Mouse (Mus musculus) forebrain, embryonic 11.5 days (tissue): ENCODE results near the gene Ikzf2. TPM values are rescaled to one million over a fixed set of nuclear protein-coding genes. Genes with fewer than 3 reads are reported as not detected.

Source experiments
- ATAC-seq: fragments of 200-750 bp; cut with Nextera tagmentation; replicated peaks from 2 replicates; pipeline ENCODE4 v1.8.0; 2017; ENCODE audit warnings: moderate TSS enrichment; ENCODE audit not compliant: low FRiP score
- DNase-seq: peaks from one replicate; pipeline ENCODE4 v3.0.0-alpha.2; 2017; ENCODE audit warnings: low spot score
- H3K27ac ChIP-seq: fragments of 300-500 bp; sonication (generic); 2 replicates; pipeline ENCODE4 v1.5.1; 2014; ENCODE audit warnings: low read depth, low read length
- H3K27me3 ChIP-seq: fragments of 300-500 bp; sonication (generic); 2 replicates; pipeline ENCODE4 v1.6.1; 2014; ENCODE audit warnings: mild to moderate bottlenecking, low read length, mixed read lengths; ENCODE audit not compliant: control insufficient read depth, insufficient read depth
- H3K36me3 ChIP-seq: fragments of 300-500 bp; sonication (generic); 2 replicates; pipeline ENCODE4 v1.6.1; 2014; ENCODE audit warnings: mild to moderate bottlenecking, low read length, moderate library complexity, mixed read lengths; ENCODE audit not compliant: control insufficient read depth, insufficient read depth
- H3K4me1 ChIP-seq: fragments of 300-500 bp; sonication (generic); replicated peaks from 2 replicates; pipeline ENCODE4 v1.6.1; 2014; ENCODE audit warnings: low read length, mixed read lengths; ENCODE audit not compliant: control insufficient read depth, insufficient read depth
- H3K4me2 ChIP-seq: fragments of 300-500 bp; sonication (generic); 2 replicates; pipeline ENCODE4 v1.6.1; 2014; ENCODE audit warnings: low read depth, mild to moderate bottlenecking, low read length, moderate library complexity, mixed read lengths; ENCODE audit not compliant: severe bottlenecking
- H3K4me3 ChIP-seq: fragments of 300-500 bp; sonication (generic); 2 replicates; pipeline ENCODE4 v1.5.1; 2014; ENCODE audit warnings: low read depth, low read length
- H3K9ac ChIP-seq: fragments of 300-500 bp; sonication (generic); 2 replicates; pipeline ENCODE4 v1.6.1; 2014; ENCODE audit warnings: low read length
- H3K9me3 ChIP-seq: fragments of 300-500 bp; sonication (generic); 2 replicates; pipeline ENCODE4 v1.6.1; 2016; ENCODE audit warnings: low read length, mixed read lengths; ENCODE audit not compliant: control insufficient read depth
- WGBS: fragments of 180-500 bp; shearing (Covaris S2); extraction: QIAGEN DNeasy Blood & Tissue Kit; methylation state at CpG from one replicate; pipeline ENCODE4 v1.1.7; 2014; 5-methylcytosine and 5-hydroxymethylcytosine counted together
- polyA plus RNA-seq: library from polyadenylated mRNA; unstranded; fragments of >200 nt; fragmentation: Nextera tagmentation; extraction: Ambion mirVana; gene quantifications from 2 replicates; pipeline ENCODE4 v1.2.1, GENCODE M21; 2014

Ikzf2 gene
- polyA plus RNA-seq, 1 experiment from 2014 or later, result 6.2 TPM

DNA sequence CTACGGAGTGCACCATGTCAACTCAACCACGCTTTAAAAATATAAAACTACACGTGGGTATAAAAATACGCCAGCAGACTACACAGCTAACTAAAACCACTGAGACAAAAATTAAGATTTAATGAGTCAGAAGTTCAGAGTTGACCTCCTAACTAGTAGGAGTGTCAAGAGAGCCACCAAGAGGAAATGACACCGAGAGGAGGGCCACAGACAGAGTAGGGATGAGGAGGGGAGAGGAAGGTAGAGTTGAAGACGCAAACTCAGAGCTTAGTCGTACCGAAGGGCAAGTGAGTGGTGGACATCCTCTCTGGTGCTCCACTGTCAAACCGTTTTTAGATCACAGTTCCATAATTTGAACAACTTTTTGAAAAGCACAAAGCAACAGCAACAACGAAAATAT is 154.0 kb downstream of the Ikzf2 start:
- 94% methylated on average over 10 of the region's 10 CpGs for WGBS
- DNase-seq (no peak), ATAC-seq (no peak)
- no peaks in the 10 kb centered on the region for H3K9me3 ChIP-seq
- no peaks in the 10 kb centered on the region for H3K36me3 ChIP-seq
- H3K9ac ChIP-seq, result no peak overlapping the region
- H3K4me1 ChIP-seq, result no peaks in the 10 kb centered on the region
- H3K27me3 ChIP-seq, result no peaks in the 10 kb centered on the region
- H3K4me2 ChIP-seq, result no peak overlapping the region
- no peak overlapping the region for H3K4me3 ChIP-seq
- H3K27ac ChIP-seq, result no peak overlapping the region

DNA sequence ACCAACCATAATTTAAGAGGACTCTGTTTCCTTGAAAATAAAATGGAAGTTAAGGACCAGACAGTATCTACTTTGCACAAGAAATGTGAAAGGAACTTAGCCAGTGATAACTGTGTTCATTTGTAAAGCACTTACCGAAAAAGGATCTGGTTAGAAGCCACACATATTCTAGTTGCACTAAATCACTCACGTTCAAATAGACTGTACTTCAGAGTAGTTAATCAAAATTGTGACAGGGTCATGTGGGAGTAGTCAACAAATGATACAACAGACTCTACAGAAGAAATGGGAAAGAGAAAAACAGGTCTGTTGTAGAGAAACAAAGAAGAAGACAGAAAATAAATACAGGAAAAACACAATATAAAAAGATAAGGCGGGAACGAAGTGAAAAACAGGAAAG is 158.3 kb downstream of the Ikzf2 start:
- Histone ChIP-seq H3K9me3 (no peaks in the 10 kb centered on the region), H3K27ac (no peak overlapping the region), H3K4me3 (no peak overlapping the region), H3K27me3 (no peaks in the 10 kb centered on the region), H3K36me3 (no peaks in the 10 kb centered on the region), H3K9ac (no peak overlapping the region), H3K4me1 (no peaks in the 10 kb centered on the region), H3K4me2 (no peak overlapping the region)
- DNase-seq (no peak), ATAC-seq (no peak)
- WGBS, result 89% methylated on average over 4 of the region's 4 CpGs

DNA sequence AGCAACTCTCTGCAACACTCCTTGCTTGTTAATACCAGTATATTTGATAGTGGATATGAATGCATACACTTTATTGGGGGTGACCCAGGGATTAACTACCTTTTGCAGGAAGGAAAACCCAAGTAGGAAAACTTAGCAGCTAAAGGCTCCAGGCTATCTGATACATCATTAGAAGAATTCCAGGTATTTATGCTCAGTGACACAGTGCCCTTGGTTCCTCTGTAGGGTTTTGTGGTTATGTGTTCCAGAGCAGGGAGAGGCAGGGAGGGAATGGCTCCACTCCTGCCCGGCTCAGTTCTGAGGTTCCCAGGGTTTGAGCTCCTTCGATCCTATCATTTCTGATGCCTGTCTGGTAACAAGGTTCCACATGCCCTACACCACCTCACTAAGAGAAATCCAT is 165.4 kb downstream of the Ikzf2 start:
- no peaks in the 10 kb centered on the region for H3K27me3 ChIP-seq
- ATAC-seq (no peak), DNase-seq (no peak)
- H3K4me3 ChIP-seq, result no peak overlapping the region
- no peaks in the 10 kb centered on the region for H3K9me3 ChIP-seq
- no peaks in the 10 kb centered on the region for H3K36me3 ChIP-seq
- no peak overlapping the region for H3K9ac ChIP-seq
- WGBS, result 100% methylated on average over 2 of the region's 2 CpGs
- no peak overlapping the region for H3K27ac ChIP-seq
- H3K4me1 ChIP-seq, result no peaks in the 10 kb centered on the region
- H3K4me2 ChIP-seq, result no peak overlapping the region

DNA sequence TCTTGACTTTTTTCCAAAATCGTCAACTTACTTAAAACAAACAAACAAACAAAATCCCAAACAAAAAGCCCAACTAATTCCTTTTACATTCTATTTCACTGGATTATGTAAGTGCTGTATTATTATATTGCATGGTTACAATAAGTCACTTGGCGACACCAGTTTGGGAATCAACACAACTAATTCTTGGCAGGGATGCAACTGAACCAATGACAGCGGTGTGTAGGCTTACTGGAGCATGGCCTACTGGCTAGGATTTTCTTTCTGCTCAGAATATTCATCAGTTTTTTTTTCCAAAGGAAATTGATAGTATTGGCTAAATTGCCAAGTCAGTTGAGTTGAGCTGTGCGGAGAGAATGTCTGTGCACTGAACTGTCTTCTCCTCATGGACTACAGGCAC is 167.7 kb downstream of the Ikzf2 start:
- Histone ChIP-seq H3K4me2 (no peak overlapping the region), H3K9me3 (no peaks in the 10 kb centered on the region), H3K27ac (no peak overlapping the region), H3K27me3 (no peaks in the 10 kb centered on the region), H3K4me1 (no peaks in the 10 kb centered on the region), H3K9ac (no peak overlapping the region), H3K4me3 (no peak overlapping the region), H3K36me3 (no peaks in the 10 kb centered on the region)
- ATAC-seq, result no peak
- no peak for DNase-seq
- 96% methylated on average over 4 of the region's 4 CpGs for WGBS

DNA sequence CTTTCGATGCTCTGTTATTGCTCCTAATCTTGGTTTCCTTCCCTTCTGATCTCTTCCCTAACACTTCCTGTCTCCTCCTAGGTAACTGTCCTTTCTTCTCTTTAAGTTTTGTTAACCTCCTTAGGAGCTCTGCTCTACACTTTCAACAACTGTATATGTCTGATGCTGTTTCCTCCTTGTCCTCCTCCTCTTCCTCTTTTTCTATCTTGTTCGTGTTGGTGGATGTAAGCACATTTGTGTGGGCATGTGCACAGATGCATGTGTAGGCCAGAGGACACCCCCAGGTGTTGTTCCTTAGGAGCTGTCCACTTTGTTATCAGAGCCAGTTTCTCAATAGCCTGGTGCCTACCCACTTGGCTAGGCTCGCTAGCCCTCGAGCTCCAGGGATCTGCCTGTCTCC is 169.0 kb downstream of the Ikzf2 start:
- H3K27me3 ChIP-seq, result no peaks in the 10 kb centered on the region
- H3K4me2 ChIP-seq, result no peak overlapping the region
- no peaks in the 10 kb centered on the region for H3K36me3 ChIP-seq
- H3K4me1 ChIP-seq, result no peaks in the 10 kb centered on the region
- 91% methylated on average over 4 of the region's 4 CpGs for WGBS
- H3K9me3 ChIP-seq, result no peaks in the 10 kb centered on the region
- no peak overlapping the region for H3K27ac ChIP-seq
- no peak overlapping the region for H3K4me3 ChIP-seq
- no peak for ATAC-seq
- no peak overlapping the region for H3K9ac ChIP-seq
- no peak for DNase-seq

DNA sequence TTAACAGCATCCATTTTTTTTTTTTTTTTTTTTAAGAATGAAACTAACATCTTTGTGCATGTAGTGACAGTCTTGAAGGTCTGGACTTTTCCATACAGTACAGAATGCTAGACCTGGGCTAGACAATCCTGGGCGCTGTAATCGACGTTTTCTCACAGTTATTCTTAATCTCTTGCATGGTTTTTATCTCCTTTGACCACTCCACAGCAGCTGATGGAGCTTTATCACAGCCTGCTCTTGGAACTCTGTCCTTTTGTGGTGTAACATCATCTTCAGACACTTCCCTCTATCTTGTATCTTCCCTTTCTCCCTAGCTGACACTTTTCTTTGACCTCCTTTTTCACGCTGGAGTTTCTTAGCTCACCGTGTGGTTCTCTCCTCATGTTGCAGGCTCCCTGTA is 170.9 kb downstream of the Ikzf2 start:
- no peaks in the 10 kb centered on the region for H3K36me3 ChIP-seq
- no peak overlapping the region for H3K27ac ChIP-seq
- no peaks in the 10 kb centered on the region for H3K4me1 ChIP-seq
- H3K27me3 ChIP-seq, result no peaks in the 10 kb centered on the region
- H3K9me3 ChIP-seq, result no peaks in the 10 kb centered on the region
- H3K4me3 ChIP-seq, result no peak overlapping the region
- H3K4me2 ChIP-seq, result no peak overlapping the region
- H3K9ac ChIP-seq, result no peak overlapping the region
- 81% methylated on average over 5 of the region's 5 CpGs for WGBS
- DNase-seq (no peak), ATAC-seq (no peak)

DNA sequence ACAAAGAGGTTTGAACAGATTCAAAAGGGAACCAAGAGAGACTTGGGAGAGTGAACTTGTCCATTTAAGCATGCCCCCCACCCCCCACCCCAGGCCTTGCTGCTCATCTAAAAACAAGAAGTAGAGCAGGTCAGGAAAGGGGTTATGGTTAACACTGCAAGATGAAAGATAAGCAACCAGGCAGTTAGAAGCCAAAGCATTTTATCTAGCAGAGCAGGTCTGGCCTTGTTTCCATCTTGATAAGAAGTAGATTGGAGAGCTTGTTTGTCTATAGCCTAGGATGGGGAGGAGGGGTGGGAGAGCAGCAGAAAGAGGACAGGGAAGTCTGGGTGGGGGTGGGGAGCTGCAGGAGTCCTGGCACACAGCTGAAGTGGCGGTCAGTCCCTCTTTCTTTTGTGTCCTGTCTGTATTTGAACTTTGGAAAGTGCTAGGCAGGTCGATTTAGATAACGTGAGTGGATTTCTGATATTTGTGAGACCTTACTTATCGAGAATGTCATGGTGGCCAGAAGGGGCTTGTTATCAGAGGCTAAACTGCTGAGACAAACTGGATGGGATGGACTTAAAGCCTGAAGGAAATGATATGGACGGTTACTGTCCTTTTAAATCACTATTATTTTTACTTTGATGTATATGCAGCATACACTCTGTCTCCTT is 173.3 kb downstream of the Ikzf2 start:
- DNase-seq (no peak), ATAC-seq (no peak)
- 50% methylated on average over 5 of the region's 5 CpGs for WGBS

DNA sequence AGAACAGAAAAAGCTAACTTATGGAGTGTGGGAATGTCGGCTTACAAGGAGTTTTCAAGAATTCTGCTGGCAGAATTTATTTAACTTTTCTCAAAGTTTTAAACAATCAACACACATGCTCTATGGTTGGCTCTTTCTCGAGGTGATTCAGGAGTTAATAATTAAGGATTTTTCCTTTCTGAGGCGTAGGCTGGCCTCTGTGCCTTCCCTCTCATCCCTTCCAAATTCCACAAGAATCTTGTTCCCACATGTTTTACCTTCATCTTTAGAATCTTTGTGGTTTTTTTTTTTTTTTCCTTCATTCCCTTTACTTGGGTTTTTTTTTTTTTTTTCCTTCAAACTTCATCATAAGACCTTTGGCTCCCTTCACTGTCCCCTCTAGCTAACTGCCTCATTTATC is 178.8 kb downstream of the Ikzf2 start:
- H3K4me3 ChIP-seq, result no peak overlapping the region
- WGBS, result 76% methylated on average over 3 of the region's 3 CpGs

More for the DNA sequence above, 173.3 kb downstream of the Ikzf2 start:
- Histone ChIP-seq H3K4me3 (no peak overlapping the region), H3K9me3 (no peaks in the 10 kb centered on the region), H3K36me3 (no peaks in the 10 kb centered on the region), H3K9ac (no peak overlapping the region), H3K27ac (no peak overlapping the region), H3K4me1 (no peaks in the 10 kb centered on the region), H3K27me3 (no peaks in the 10 kb centered on the region), H3K4me2 (no peak overlapping the region)

DNA sequence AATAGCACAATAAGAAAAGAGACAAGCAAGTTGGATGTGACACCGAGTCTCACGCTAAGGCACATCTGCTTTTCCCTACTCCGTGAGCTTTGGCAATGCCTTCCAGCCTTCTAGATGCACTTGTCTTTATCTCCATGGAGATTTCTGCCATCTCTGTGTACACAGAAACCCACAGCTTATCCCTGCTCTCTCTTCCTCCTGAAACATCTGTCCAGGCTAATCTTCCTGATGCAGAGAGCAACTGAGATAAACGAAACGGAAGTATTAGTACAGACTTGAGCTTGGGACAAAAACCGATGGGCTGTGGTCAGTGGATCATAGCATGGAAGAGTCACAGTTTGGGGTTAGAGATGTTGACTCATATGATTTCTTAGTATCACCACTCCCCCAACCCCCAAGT is 179.5 kb downstream of the Ikzf2 start:
- Histone ChIP-seq H3K27me3 (peaks cover 2% of the 10 kb centered on the region; the same call in 1 of the 2 replicates), H3K27ac (no peak overlapping the region), H3K36me3 (no peaks in the 10 kb centered on the region), H3K4me3 (no peak overlapping the region), H3K9me3 (no peaks in the 10 kb centered on the region), H3K9ac (no peak overlapping the region), H3K4me1 (no peaks in the 10 kb centered on the region), H3K4me2 (no peak overlapping the region)
- ATAC-seq (no peak), DNase-seq (no peak)
- 94% methylated on average over 6 of the region's 6 CpGs for WGBS

More for the DNA sequence above, 178.8 kb downstream of the Ikzf2 start:
- H3K36me3 ChIP-seq, result no peaks in the 10 kb centered on the region
- ATAC-seq (no peak), DNase-seq (no peak)
- peaks cover 2% of the 10 kb centered on the region; the same call in 1 of the 2 replicates for H3K27me3 ChIP-seq
- H3K9me3 ChIP-seq, result no peaks in the 10 kb centered on the region
- no peaks in the 10 kb centered on the region for H3K4me1 ChIP-seq
- no peak overlapping the region for H3K27ac ChIP-seq
- H3K9ac ChIP-seq, result no peak overlapping the region
- H3K4me2 ChIP-seq, result no peak overlapping the region
